Mouse (Mus musculus) ovary, postnatal 14 days (tissue): ENCODE results near the gene Gm5294.
A peak's percentile ranks its signal among the peaks of the same experiment; 100 is the strongest.

Experiments used
- DNase-seq: peaks from one replicate; pipeline ENCODE4 v3.0.0; 2022; ENCODE audit warnings: low spot score

Gene Gm5294

DNA sequence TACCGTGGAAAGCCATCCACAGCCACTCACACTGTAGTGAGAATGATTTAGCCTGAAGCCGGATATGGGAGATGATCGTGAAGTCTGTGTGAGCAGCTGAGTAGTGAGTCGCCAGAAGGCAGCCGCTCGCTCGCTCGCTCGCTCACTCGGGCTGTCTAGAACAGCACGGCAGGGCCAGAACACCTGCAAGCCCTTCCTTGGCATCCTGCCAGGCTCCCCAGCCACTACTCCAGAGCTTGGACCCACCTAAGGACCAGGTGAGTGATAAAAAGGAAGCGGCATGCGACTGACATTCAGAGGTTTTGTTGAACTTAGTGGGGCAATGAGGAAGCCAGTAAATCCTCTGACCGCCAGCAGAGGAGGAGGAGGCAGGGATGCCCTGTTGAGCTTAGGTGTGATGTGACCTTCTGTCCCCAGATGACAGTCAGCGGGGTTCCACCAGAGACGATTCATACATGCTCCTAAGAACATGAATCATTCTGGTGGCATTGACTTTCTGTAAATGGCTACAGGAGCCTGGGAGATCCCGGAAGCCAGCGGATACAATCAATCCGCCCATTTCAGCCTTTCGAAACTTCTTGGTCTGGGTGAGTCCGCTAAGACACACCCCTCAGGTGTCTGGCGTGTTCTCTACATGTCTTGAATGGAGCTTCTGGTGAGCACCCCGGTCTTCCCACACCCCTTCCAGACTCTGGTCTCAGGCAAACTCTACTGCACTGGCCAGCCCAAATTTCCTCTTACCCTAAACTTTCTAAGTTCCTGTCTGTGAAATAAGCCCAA lies 30.0 kb downstream of the Gm5294 start:
- DNase-seq: no peak

DNA sequence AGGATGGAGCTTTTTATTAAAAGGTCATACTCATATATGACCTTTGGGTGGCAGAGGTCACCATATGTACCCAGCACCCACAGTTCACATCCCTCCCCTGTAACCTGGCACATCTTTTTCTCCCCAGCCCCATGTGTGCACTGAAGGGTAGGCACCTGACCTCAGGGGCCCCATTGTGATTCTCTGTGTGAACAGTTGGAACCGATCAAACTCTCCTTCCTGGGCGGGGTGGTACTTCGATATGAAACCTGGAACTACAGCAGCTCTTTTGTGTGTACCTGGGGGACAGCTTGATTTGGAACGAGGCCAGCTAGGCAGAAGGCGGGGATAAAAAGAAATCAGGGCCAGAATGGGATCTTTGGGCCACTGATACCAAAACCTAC lies 30.6 kb downstream of the Gm5294 start:
- DNase-seq: no peak

DNA sequence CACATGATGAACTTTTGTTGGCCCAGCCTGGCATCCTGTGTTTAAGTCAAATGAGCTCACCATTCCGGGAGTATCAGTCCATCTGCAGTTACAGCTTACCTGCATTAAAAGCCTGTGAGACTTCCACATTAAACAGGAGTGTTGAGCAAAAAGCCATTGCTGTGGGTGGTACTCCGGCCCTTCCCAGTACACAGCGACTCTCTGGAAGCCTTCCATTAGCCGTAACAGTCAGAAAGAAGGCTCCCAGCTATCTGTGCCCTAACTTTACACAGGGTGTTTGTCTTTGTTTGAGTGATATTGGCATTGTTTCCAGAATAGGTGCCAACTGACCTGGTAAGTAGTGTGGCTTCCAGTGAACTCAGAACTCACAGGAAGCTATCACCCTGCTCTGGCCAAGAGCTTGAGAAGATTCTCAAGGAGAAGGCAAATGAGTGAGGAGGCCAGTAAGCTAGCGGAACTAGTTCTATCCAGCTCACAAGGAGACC lies 31.5 kb downstream of the Gm5294 start:
- DNase-seq: no peak

DNA sequence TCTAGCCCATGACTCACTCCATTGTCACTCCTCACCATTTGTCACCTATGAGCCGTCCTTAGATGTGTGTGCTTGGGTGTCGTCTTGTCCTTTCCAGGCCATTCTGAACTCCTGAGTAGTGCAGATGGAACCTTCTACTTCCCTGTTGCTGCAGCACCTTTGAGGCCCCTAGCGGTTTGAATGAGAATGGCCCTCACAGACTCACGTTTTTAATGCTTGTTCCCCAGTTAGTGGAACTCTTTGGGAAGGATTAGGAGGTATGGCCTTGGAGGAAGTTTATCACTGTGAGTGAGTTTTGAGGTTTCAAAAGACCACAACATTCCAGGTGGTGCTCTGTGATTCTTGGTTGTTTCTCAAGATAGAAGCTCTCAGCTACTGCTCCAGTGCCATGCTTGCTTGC lies 32.3 kb downstream of the Gm5294 start:
- no peak for DNase-seq

DNA sequence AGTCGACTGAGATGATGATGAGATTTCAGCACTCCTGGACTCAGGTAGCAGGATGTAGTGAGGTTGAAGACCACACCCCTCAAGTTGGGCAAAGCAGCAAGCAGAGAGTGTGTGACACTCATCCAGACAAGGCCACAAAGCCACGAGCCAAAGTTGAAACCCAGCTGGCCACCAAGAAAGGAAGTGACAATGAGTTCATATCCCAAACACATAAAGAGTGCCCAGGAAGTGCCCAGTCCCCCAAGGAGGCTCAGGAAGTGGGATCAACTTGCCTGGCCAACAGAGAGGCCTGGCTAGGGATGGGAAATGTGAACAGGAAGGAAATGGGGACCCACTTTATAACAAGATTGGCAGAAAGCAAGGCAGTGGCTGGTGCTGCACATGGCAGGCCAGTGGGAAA lies 33.5 kb downstream of the Gm5294 start:
- DNase-seq: no peak

DNA sequence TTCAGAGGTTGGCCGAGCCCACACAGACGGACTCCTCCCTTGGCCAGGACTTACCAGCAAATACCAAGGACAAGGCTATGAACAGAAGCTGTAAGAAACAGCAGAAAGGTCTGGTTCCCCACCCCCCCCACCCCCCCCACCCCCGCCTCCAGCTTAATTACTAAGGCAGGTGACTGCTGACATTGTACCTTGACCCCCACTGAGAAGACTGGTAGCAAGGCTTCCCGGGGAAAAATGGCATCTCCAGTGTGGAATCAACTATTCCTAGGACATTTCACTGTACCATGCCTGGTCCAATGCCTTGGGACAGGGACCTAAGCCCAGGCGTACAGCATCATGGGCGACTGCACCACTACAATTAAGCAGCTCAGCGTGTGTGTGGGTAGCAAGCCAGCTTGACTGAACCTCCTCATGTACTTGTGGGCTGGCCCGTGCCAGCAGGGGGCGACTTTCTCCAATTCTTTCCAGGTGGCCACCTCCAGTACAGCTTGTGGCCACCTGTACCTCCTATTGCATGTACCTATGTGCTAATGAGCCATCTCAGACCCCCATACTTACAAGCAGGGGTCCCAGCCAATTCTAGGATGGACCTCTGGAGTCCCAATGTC lies 37.2 kb downstream of the Gm5294 start:
- peak; percentile 74 for DNase-seq

DNA sequence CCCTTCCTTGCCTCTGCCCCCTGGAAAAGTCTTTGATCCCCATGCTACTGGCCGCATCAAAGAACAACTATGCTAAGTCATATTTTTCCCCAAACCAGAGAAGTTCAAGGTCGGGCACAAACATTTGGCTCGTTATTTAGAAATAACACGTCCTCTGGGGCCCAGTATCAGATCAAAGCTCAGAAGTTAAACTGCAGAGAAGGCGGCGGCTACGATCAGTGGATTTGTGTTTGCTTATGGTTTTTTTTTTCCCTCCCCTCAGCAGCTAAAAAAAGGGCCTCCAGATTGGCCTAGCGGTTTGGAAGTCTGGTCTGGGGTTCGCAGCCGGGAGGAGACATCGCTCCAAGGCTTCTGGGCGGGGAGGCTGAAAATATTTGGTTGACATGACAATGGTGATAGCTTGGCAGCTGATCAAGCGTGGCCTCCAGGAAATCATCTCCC lies 38.0 kb downstream of the Gm5294 start:
- DNase-seq: no peak

DNA sequence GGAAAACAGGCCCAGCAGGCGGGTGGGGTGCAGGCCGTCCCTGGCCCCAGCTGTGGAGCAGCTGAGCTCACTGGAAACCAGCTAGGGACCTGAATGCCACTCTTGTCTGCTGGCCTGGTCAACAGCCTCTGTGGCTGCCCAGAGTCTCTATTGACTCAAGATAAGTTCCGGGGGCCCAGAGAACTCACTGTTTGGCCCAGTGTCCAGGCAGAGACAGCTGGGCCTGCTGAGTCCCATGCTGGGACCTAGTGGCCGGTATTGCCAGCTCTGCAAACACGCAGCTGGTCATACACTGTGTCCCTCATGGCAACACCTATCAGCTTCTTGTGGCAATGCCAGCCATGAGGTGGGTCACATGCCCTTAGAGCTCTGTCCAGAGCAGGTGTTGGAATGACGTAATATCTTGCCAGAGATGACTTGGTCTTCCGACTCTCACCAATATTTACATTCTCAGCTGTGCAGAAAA lies 43.8 kb downstream of the Gm5294 start:
- no peak for DNase-seq

DNA sequence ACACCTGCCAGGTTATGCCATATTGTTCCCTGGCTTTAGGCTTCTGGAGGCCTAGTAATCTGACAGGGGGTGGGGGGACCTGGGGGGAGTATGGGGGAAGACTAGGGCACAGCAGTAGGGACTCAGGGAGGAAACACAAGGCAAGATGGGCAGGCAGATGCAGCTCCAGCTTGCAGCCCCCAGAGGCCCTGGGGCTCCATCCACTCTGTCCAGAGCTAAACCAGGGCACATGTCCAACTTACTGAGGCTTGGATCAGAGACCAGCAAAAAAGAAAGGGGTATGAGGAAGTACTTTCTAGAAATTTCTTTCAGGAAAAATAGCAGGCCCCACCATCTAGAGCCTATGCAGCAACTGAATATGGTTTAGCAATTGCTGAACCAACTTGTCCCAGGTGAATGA lies 44.3 kb downstream of the Gm5294 start:
- DNase-seq: no peak

DNA sequence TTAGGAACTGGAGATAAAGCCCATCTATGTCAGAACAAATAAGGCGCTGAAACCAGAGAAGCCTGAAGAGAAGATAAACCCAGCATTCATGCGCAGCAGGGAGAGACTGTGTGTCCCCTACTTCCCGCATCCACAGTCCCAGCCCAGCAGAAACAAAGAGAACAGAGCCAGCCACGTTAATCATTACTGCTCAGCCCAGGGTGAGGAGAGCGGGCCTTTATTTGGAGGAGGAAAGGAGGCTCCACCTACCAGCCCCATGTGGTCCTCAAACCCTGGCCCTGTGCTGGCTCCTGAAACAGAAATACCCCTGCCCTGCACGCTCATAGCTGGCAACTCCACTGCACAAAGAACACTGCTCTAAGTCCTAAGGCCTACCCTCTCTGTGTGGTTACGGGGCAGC lies 45.0 kb downstream of the Gm5294 start:
- no peak for DNase-seq

DNA sequence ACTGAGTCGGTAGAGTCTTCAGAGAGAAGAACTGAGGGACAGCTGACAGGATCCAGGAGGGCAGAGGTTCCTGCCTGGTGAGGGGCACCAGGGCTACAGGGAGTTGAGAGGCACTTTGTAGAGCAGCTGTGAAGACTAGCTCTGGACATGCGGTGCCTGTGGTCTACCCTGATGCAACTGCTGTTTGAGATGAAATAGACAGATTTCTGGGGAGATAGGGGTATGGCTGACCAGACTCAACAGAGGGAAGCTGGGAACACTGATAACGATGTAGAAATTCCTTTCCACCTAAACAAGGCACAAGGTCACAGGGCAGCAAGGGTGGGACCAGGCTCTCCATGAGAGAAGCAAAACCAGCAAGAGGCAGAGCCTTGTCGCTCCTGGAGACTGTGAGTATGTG lies 45.8 kb downstream of the Gm5294 start:
- DNase-seq: no peak
